Mouse (Mus musculus) cerebellum, postnatal 36 days (tissue): ENCODE data around the gene Gm10392.

Experiments
- DNase-seq, 2 experiments: peaks; one replicate each; pipeline ENCODE4 v3.0.0; 2021 to 2022; ENCODE audit warnings: mixed read lengths in 2 of 2

The Gm10392 gene

GRCm38 (mm10) chr11:77491123-77491501 is 27.9 kb downstream of the Gm10392 start:
- peak; percentile 85 to 89 for DNase-seq

GRCm38 (mm10) chr11:77490451-77490850 is 28.5 kb downstream of the Gm10392 start:
- no peak for DNase-seq

GRCm38 (mm10) chr11:77489591-77490235 is 29.3 kb downstream of the Gm10392 start, which contains the start of gene Ankrd13b:
Gene Ankrd13b, minus strand, starts transcription at chr11:77489678.
- peak; percentile 83 to 85 for DNase-seq

- peak in 1 of 2 experiments; percentile 41 for DNase-seq
Observed at GRCm38 (mm10) chr11:77488771-77489581, 30.0 kb downstream of the Gm10392 start.

GRCm38 (mm10) chr11:77486798-77487197 is 32.2 kb downstream of the Gm10392 start:
- DNase-seq, result peak; percentile 69 to 70

GRCm38 (mm10) chr11:77485229-77485628 is 33.8 kb downstream of the Gm10392 start:
- no peak for DNase-seq

- no peak for DNase-seq
Observed at GRCm38 (mm10) chr11:77483510-77484255, 35.3 kb downstream of the Gm10392 start.

- DNase-seq, result no peak
Observed at GRCm38 (mm10) chr11:77483043-77483442, 36.0 kb downstream of the Gm10392 start.

- DNase-seq, result no peak
Observed at GRCm38 (mm10) chr11:77476895-77477294, 42.1 kb downstream of the Gm10392 start.

- no peak for DNase-seq
Observed at GRCm38 (mm10) chr11:77476216-77476615, 42.8 kb downstream of the Gm10392 start.

- DNase-seq, result no peak
Observed at GRCm38 (mm10) chr11:77472775-77473174, 46.2 kb downstream of the Gm10392 start.

GRCm38 (mm10) chr11:77471407-77471806 is 47.6 kb downstream of the Gm10392 start:
- no peak for DNase-seq

- no peak for DNase-seq
Observed at GRCm38 (mm10) chr11:77468397-77468796, 50.6 kb downstream of the Gm10392 start.

- peak; percentile 79 to 85 for DNase-seq
Observed at GRCm38 (mm10) chr11:77467784-77468183, 51.2 kb downstream of the Gm10392 start.

GRCm38 (mm10) chr11:77467157-77467556 is 51.8 kb downstream of the Gm10392 start:
- peak; percentile 54 to 70 for DNase-seq
